Mouse (Mus musculus) brain, embryonic 14.5 days (tissue): ENCODE results near the gene Dnajc25.

Experiments
- CTCF ChIP-seq: fragments of 200-500 bp; IDR thresholded peaks from 2 replicates; pipeline ENCODE4 v1.5.1; 2012; ENCODE audit warnings: inconsistent platforms, mild to moderate bottlenecking, moderate library complexity, borderline replicate concordance; ENCODE audit not compliant: insufficient read depth, insufficient read length; ENCODE audit errors: extremely low read depth
- POLR2A ChIP-seq: fragments of 200-500 bp; IDR thresholded peaks from 2 replicates; pipeline ENCODE4 v1.6.1; 2012; ENCODE audit warnings: mild to moderate bottlenecking, inconsistent platforms, borderline replicate concordance; ENCODE audit not compliant: poor library complexity, insufficient read depth, insufficient read length, severe bottlenecking; ENCODE audit errors: extremely low read depth

GRCm38 (mm10) chr4:59015181-59015580 lies 20.3 kb downstream of the Dnajc25 start:
- TF ChIP-seq POLR2A = no peak
- TF ChIP-seq CTCF = no peak
